In genomic region chr5:40952901-40953595, GRCm38 (mm10) we compare ENCODE assay signal across 9 mouse cellular contexts.
A peak's percentile ranks its signal among the peaks of the same experiment; 100 is the strongest.
DNase-seq lines count a peak whose midpoint lies in the region; ATAC-seq and TF ChIP-seq lines count a peak whose summit lies in the region.
"Had no signal": no experiment of that assay in that cellular context is flagged by ENCODE, and none has a peak within 500 bp of the region (broad histone marks: within the 10 kb centered on the region; RNA-seq: fewer than 3 reads in every experiment).

No protein-coding gene starts in this region.

- no peak overlapping the region for H3K4me3 ChIP-seq in heart, postnatal 0 days (ENCODE audit: low read depth, low read length)
- H3K4me3 ChIP-seq in liver, embryonic 13.5 days (replicated peaks): no peak overlapping the region
- no peak overlapping the region for H3K4me3 ChIP-seq in olfactory bulb, adult 2 months (ENCODE audit: insufficient read depth, low read depth, low read length)
- H3K4me3 ChIP-seq: erythroblast, embryonic 14.5 days had no signal

- TF ChIP-seq POLR2A in olfactory bulb, adult 2 months (IDR thresholded peaks at IDR 0.05; ENCODE audit: insufficient read depth, low read depth, low read length): no peak

- no peaks in the 10 kb centered on the region for H3K36me3 ChIP-seq in heart, postnatal 0 days (replicated peaks; ENCODE audit: control insufficient read depth, insufficient read depth, low read length)
- no peaks in the 10 kb centered on the region for H3K36me3 ChIP-seq in liver, embryonic 13.5 days

- no peak overlapping the region for H3K27ac ChIP-seq in heart, postnatal 0 days (ENCODE audit: low read depth)
- no peak overlapping the region for H3K27ac ChIP-seq in liver, embryonic 13.5 days
- H3K27ac ChIP-seq in olfactory bulb, adult 2 months (ENCODE audit: insufficient read depth, low read depth, low read length): no peak overlapping the region

- peak; percentile 51; the same call in 1 of the 2 replicates for ATAC-seq in heart, postnatal 0 days (ENCODE audit: insufficient read depth, low read depth)
- no peak for ATAC-seq in liver, embryonic 13.5 days (ENCODE audit: low read depth)
- ATAC-seq in erythroid progenitor cell, adult 5-6 weeks (replicated peaks; ENCODE audit: low FRiP score, poor library complexity, severe bottlenecking): no peak

- no peak overlapping the region for H3K9ac ChIP-seq in heart, postnatal 0 days (replicated peaks; ENCODE audit: low read depth, low read length)
- H3K9ac ChIP-seq in liver, embryonic 13.5 days: no peak overlapping the region

- no peak for TF ChIP-seq EP300 in heart, postnatal 0 days (IDR thresholded peaks at IDR 0.05; ENCODE audit: low read depth)

- DNase-seq in A20 (ENCODE audit: low read depth, low spot score): peak; percentile 6
- DNase-seq in adrenal gland, adult (ENCODE audit: inconsistent age in 2 of 2, low spot score in 1 of 2): peak; percentile 37 to 80
- DNase-seq in embryo, embryonic 10.5 days (ENCODE audit: low spot score): peak; percentile 80
- DNase-seq in heart, postnatal 0 days (ENCODE audit: low spot score): peak; percentile 60
- peak; percentile 44 to 58 for DNase-seq in kidney, postnatal 25 days
- DNase-seq in liver, embryonic 13.5 days: peak; percentile 1

- no peaks in the 10 kb centered on the region for H3K9me3 ChIP-seq in heart, postnatal 0 days (replicated peaks; ENCODE audit: control insufficient read depth, low read length)
- H3K9me3 ChIP-seq in liver, embryonic 13.5 days (replicated peaks): no peaks in the 10 kb centered on the region

- peak; percentile 80 for TF ChIP-seq CTCF in heart, postnatal 0 days (IDR thresholded peaks at IDR 0.05; ENCODE audit: low read depth)
- peak; percentile 61; the same call in 1 of the 2 replicates for TF ChIP-seq CTCF in olfactory bulb, adult 2 months (IDR thresholded peaks at IDR 0.05; ENCODE audit: insufficient read depth, low read depth, low read length)

- H3K4me1 ChIP-seq in heart, postnatal 0 days (ENCODE audit: control insufficient read depth, insufficient read depth): no peaks in the 10 kb centered on the region
- no peaks in the 10 kb centered on the region for H3K4me1 ChIP-seq in liver, embryonic 13.5 days (replicated peaks)
- no peaks in the 10 kb centered on the region for H3K4me1 ChIP-seq in olfactory bulb, adult 2 months (ENCODE audit: control insufficient read depth, insufficient read depth, low read length)

- no peaks in the 10 kb centered on the region for H3K27me3 ChIP-seq in heart, postnatal 0 days (ENCODE audit: control insufficient read depth, insufficient read depth, low read length)
- H3K27me3 ChIP-seq in liver, embryonic 13.5 days: no peaks in the 10 kb centered on the region

- 4% methylated on average over 4 of the region's 4 CpGs for WGBS in heart, postnatal 0 days
- 4% methylated on average over 4 of the region's 4 CpGs for WGBS in liver, embryonic 13.5 days (ENCODE audit: insufficient replicate concordance)
- under 1% methylated on average over 4 of the region's 4 CpGs for WGBS in olfactory bulb, adult 2 months

- no peak overlapping the region for H3K4me2 ChIP-seq in heart, postnatal 0 days (ENCODE audit: low read depth, low read length)
- no peak overlapping the region for H3K4me2 ChIP-seq in liver, embryonic 13.5 days

Comparison
In these comparisons a context has a peak if more than half of its experiments do, and no peak if none do; other contexts are left out.
1. DNase-seq: peak in every context shown above with its lines; median percentile 80 in embryo, embryonic 10.5 days; 60 in heart, postnatal 0 days; 58 in adrenal gland, adult; 51 in kidney, postnatal 25 days; 6 in A20; 1 in liver, embryonic 13.5 days.